Mouse (Mus musculus): ENCODE results near the gene Rasal2. TPM values are rescaled to one million over a fixed set of nuclear protein-coding genes. Genes with fewer than 3 reads are reported as not detected.

The Rasal2 gene
- polyA plus RNA-seq, 1 experiment from 2014 or later: 9.1 TPM

GRCm38 (mm10) chr1:157255776-157256175 lies 156.6 kb downstream of the Rasal2 start:
- Histone ChIP-seq H3K4me3 (ENCODE audit: low read depth, low read length) (no peak overlapping the region), H3K4me1 (ENCODE audit: control insufficient read depth, insufficient read depth, low read length) (no peaks in the 10 kb centered on the region), H3K27me3 (ENCODE audit: control insufficient read depth, insufficient read depth, low read length) (no peaks in the 10 kb centered on the region), H3K9me3 (ENCODE audit: control insufficient read depth, low read depth, low read length) (no peaks in the 10 kb centered on the region), H3K4me2 (replicated peaks; ENCODE audit: low read depth, low read length) (no peak overlapping the region), H3K9ac (replicated peaks; ENCODE audit: low read depth, low read length) (no peak overlapping the region), H3K27ac (ENCODE audit: low read length) (no peak overlapping the region), H3K36me3 (ENCODE audit: control insufficient read depth, insufficient read depth, low read length) (no peaks in the 10 kb centered on the region)
- WGBS: 54% methylated on average over 1 of the region's 1 CpGs
- ATAC-seq (ENCODE audit: insufficient number of reproducible peaks, insufficient read depth, low FRiP score, low read depth): no peak

- no peak overlapping the region for H3K27ac ChIP-seq (ENCODE audit: low read length)
- no peaks in the 10 kb centered on the region for H3K4me1 ChIP-seq (ENCODE audit: control insufficient read depth, insufficient read depth, low read length)
- no peaks in the 10 kb centered on the region for H3K9me3 ChIP-seq (ENCODE audit: control insufficient read depth, low read depth, low read length)
- no peak overlapping the region for H3K4me2 ChIP-seq (replicated peaks; ENCODE audit: low read depth, low read length)
- no peaks in the 10 kb centered on the region for H3K36me3 ChIP-seq (ENCODE audit: control insufficient read depth, insufficient read depth, low read length)
- H3K4me3 ChIP-seq (ENCODE audit: low read depth, low read length): no peak overlapping the region
- no peak overlapping the region for H3K9ac ChIP-seq (replicated peaks; ENCODE audit: low read depth, low read length)
- 51% methylated on average over 9 of the region's 9 CpGs for WGBS
- H3K27me3 ChIP-seq (ENCODE audit: control insufficient read depth, insufficient read depth, low read length): no peaks in the 10 kb centered on the region
- no peak for ATAC-seq (ENCODE audit: insufficient number of reproducible peaks, insufficient read depth, low FRiP score, low read depth)
These were observed 158.6 kb downstream of the Rasal2 start for GRCm38 (mm10) chr1:157253600-157254490.

GRCm38 (mm10) chr1:157248112-157248511 lies 164.3 kb downstream of the Rasal2 start:
- Histone ChIP-seq H3K9ac (replicated peaks; ENCODE audit: low read depth, low read length) (no peak overlapping the region), H3K4me2 (replicated peaks; ENCODE audit: low read depth, low read length) (no peak overlapping the region), H3K4me3 (ENCODE audit: low read depth, low read length) (no peak overlapping the region), H3K27ac (ENCODE audit: low read length) (no peak overlapping the region), H3K27me3 (ENCODE audit: control insufficient read depth, insufficient read depth, low read length) (no peaks in the 10 kb centered on the region), H3K36me3 (ENCODE audit: control insufficient read depth, insufficient read depth, low read length) (no peaks in the 10 kb centered on the region), H3K9me3 (ENCODE audit: control insufficient read depth, low read depth, low read length) (no peaks in the 10 kb centered on the region), H3K4me1 (ENCODE audit: control insufficient read depth, insufficient read depth, low read length) (no peaks in the 10 kb centered on the region)
- WGBS: 83% methylated on average over 3 of the region's 3 CpGs
- ATAC-seq (ENCODE audit: insufficient number of reproducible peaks, insufficient read depth, low FRiP score, low read depth): no peak

DNA sequence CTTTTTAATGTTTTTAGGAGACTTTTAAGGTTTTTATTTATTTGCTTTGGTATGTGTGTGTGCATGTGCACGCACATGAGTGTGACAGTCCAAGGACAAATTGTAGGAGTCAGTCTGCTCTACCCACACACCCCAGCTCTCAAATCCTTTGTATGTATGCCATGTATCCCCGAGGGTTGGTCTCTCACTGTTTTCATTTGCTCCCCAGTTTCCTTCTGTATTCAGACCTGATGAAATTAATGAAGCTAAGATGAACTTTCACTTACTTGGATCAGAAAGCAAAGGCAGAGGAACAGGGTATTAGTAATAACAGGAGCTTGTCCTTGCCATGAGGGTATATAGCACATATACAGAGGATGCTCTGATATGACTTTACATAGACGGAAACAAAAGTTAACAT lies 165.1 kb downstream of the Rasal2 start:
- Histone ChIP-seq H3K4me2 (replicated peaks; ENCODE audit: low read depth, low read length) (no peak overlapping the region), H3K27ac (ENCODE audit: low read length) (no peak overlapping the region), H3K36me3 (ENCODE audit: control insufficient read depth, insufficient read depth, low read length) (no peaks in the 10 kb centered on the region), H3K4me1 (ENCODE audit: control insufficient read depth, insufficient read depth, low read length) (no peaks in the 10 kb centered on the region), H3K9me3 (ENCODE audit: control insufficient read depth, low read depth, low read length) (no peaks in the 10 kb centered on the region), H3K4me3 (ENCODE audit: low read depth, low read length) (no peak overlapping the region), H3K9ac (replicated peaks; ENCODE audit: low read depth, low read length) (no peak overlapping the region), H3K27me3 (ENCODE audit: control insufficient read depth, insufficient read depth, low read length) (no peaks in the 10 kb centered on the region)
- 79% methylated on average over 3 of the region's 3 CpGs for WGBS
- no peak for ATAC-seq (ENCODE audit: insufficient number of reproducible peaks, insufficient read depth, low FRiP score, low read depth)

- Histone ChIP-seq H3K4me2 (replicated peaks; ENCODE audit: low read depth, low read length) (no peak overlapping the region), H3K9ac (replicated peaks; ENCODE audit: low read depth, low read length) (no peak overlapping the region), H3K27me3 (ENCODE audit: control insufficient read depth, insufficient read depth, low read length) (no peaks in the 10 kb centered on the region), H3K9me3 (ENCODE audit: control insufficient read depth, low read depth, low read length) (no peaks in the 10 kb centered on the region), H3K27ac (ENCODE audit: low read length) (no peak overlapping the region), H3K36me3 (ENCODE audit: control insufficient read depth, insufficient read depth, low read length) (no peaks in the 10 kb centered on the region), H3K4me1 (ENCODE audit: control insufficient read depth, insufficient read depth, low read length) (no peaks in the 10 kb centered on the region), H3K4me3 (ENCODE audit: low read depth, low read length) (no peak overlapping the region)
- ATAC-seq (ENCODE audit: insufficient number of reproducible peaks, insufficient read depth, low FRiP score, low read depth): no peak
- WGBS: 77% methylated on average over 1 of the region's 1 CpGs
These were observed 165.6 kb downstream of the Rasal2 start for GRCm38 (mm10) chr1:157246779-157247178.

- no peaks in the 10 kb centered on the region for H3K36me3 ChIP-seq (ENCODE audit: control insufficient read depth, insufficient read depth, low read length)
- H3K4me2 ChIP-seq (replicated peaks; ENCODE audit: low read depth, low read length): no peak overlapping the region
- no peak overlapping the region for H3K9ac ChIP-seq (replicated peaks; ENCODE audit: low read depth, low read length)
- 46% methylated on average over 5 of the region's 5 CpGs for WGBS
- H3K4me3 ChIP-seq (ENCODE audit: low read depth, low read length): no peak overlapping the region
- no peaks in the 10 kb centered on the region for H3K4me1 ChIP-seq (ENCODE audit: control insufficient read depth, insufficient read depth, low read length)
- no peak for ATAC-seq (ENCODE audit: insufficient number of reproducible peaks, insufficient read depth, low FRiP score, low read depth)
- no peak overlapping the region for H3K27ac ChIP-seq (ENCODE audit: low read length)
- H3K27me3 ChIP-seq (ENCODE audit: control insufficient read depth, insufficient read depth, low read length): no peaks in the 10 kb centered on the region
- no peaks in the 10 kb centered on the region for H3K9me3 ChIP-seq (ENCODE audit: control insufficient read depth, low read depth, low read length)
These were observed 168.0 kb downstream of the Rasal2 start for GRCm38 (mm10) chr1:157244453-157244790.

- no peak overlapping the region for H3K27ac ChIP-seq (ENCODE audit: low read length)
- H3K36me3 ChIP-seq (ENCODE audit: control insufficient read depth, insufficient read depth, low read length): no peaks in the 10 kb centered on the region
- 42% methylated on average over 7 of the region's 7 CpGs for WGBS
- H3K9me3 ChIP-seq (ENCODE audit: control insufficient read depth, low read depth, low read length): no peaks in the 10 kb centered on the region
- H3K4me1 ChIP-seq (ENCODE audit: control insufficient read depth, insufficient read depth, low read length): no peaks in the 10 kb centered on the region
- H3K9ac ChIP-seq (replicated peaks; ENCODE audit: low read depth, low read length): no peak overlapping the region
- no peak overlapping the region for H3K4me2 ChIP-seq (replicated peaks; ENCODE audit: low read depth, low read length)
- no peak for ATAC-seq (ENCODE audit: insufficient number of reproducible peaks, insufficient read depth, low FRiP score, low read depth)
- H3K4me3 ChIP-seq (ENCODE audit: low read depth, low read length): no peak overlapping the region
- H3K27me3 ChIP-seq (ENCODE audit: control insufficient read depth, insufficient read depth, low read length): no peaks in the 10 kb centered on the region
These were observed 168.6 kb downstream of the Rasal2 start for GRCm38 (mm10) chr1:157243576-157244452.

DNA sequence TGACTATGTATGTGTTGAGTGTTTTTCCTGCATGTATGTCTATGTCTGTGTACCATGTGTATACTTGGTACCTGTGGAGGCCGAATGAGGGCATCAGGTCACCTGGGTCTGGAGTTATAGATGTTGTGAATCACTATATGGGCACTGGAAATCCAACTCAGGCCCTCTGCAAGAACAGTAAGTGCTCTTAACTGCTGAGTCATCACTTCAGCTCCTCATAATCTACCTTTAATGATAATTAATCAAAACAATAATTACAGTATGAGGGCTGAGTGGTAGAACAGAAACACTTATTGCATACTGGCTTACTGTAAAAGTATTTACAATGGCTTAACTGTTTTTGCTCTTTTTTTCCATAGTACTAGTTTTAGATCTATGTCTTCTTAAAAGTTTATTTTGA lies 172.7 kb downstream of the Rasal2 start:
- Histone ChIP-seq H3K27ac (ENCODE audit: low read length) (no peak overlapping the region), H3K4me2 (replicated peaks; ENCODE audit: low read depth, low read length) (no peak overlapping the region), H3K4me3 (ENCODE audit: low read depth, low read length) (no peak overlapping the region), H3K9ac (replicated peaks; ENCODE audit: low read depth, low read length) (no peak overlapping the region), H3K9me3 (ENCODE audit: control insufficient read depth, low read depth, low read length) (no peaks in the 10 kb centered on the region), H3K27me3 (ENCODE audit: control insufficient read depth, insufficient read depth, low read length) (no peaks in the 10 kb centered on the region), H3K4me1 (ENCODE audit: control insufficient read depth, insufficient read depth, low read length) (no peaks in the 10 kb centered on the region), H3K36me3 (ENCODE audit: control insufficient read depth, insufficient read depth, low read length) (no peaks in the 10 kb centered on the region)
- 82% methylated on average over 1 of the region's 1 CpGs for WGBS
- no peak for ATAC-seq (ENCODE audit: insufficient number of reproducible peaks, insufficient read depth, low FRiP score, low read depth)
